Mouse (Mus musculus) kidney, postnatal 36 days (tissue): Measurements from ENCODE around the gene Gsdmc4.
"Not testable (repeated sequence)": the region's sequence is repeated elsewhere in the genome, so short reads cannot be mapped to it uniquely, and the experiment has no call there.

ENCODE experiments used
- DNase-seq, 2 experiments: peaks; one replicate each; pipeline ENCODE4 v3.0.0; 2021 to 2022; ENCODE audit warnings: mixed read lengths in 2 of 2

Gsdmc4 gene

GRCm38 (mm10) chr15:63912197-63912596 is at the start of gene Gsdmc4:
Gene Gsdmc4 (minus strand): TSS chr15:63912297.
- DNase-seq = not testable (repeated sequence)

DNA sequence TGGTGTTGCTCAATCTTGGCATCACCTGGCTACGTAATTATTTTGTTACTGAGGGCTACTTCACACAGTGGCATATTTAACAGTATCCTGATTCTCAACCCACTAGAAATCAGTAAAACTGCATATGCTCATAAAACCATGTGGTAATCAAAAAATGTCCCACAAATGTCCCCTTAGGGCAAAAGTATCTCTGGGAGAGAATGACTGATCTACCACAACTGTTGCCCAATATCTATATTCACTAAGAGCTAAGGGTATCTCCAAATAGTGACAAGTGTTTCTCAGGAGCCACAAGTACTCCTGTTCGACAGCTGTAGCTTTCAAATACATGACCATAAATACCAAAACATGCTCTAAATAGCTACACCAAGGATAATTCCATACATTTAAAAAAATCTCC is 48.4 kb upstream of the Gsdmc4 start:
- DNase-seq = no peak

DNA sequence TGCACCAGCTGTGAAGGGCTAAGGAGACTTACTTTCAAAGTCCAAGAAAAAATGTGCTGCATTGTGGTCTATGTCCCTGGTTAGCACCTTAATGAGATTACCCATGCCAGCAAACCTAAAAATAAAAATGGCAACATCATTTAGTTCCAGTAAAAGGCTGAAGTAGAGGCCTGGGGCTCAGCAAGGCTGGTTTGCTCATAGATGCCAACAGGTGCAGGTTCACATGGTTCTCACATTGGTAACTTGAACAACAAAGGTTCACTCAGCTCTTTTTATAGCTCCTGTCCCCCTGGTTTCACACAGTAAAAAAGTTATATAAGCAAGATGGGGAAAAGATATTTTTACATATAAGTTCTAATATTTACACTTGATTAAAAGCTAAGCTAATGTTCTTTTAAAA is 45.5 kb upstream of the Gsdmc4 start:
- DNase-seq = peak in 1 of 2 experiments; percentile 1

- no peak for DNase-seq
Measured at GRCm38 (mm10) chr15:63953256-63953655, 41.2 kb upstream of the Gsdmc4 start.

GRCm38 (mm10) chr15:63941221-63941620 is 29.1 kb upstream of the Gsdmc4 start:
- DNase-seq = no peak

GRCm38 (mm10) chr15:63932656-63933055 is 20.6 kb upstream of the Gsdmc4 start:
- DNase-seq = no peak

GRCm38 (mm10) chr15:63931404-63931803 is 19.3 kb upstream of the Gsdmc4 start:
- no peak for DNase-seq

GRCm38 (mm10) chr15:63930107-63931041 is 18.3 kb upstream of the Gsdmc4 start:
- no peak for DNase-seq

DNA sequence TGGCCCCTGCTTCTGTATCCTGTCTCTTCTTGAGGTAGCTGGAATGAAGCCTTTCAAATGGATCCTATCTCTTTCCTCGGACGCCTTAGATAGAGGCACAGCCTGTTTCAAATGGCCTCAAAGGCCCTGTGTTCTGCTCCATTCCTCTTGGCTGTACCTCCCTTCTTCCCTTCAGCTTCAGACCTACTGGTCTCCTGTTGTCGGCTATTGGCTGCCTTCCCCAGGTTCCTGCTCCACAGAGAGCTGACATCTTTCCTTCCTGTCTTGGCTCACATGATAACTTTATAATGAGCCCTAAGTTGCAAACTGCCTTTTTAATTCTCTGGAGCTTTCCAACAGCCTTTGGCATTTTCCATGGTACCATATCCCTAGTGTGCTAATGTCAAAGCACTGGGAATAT is 14.1 kb upstream of the Gsdmc4 start:
- no peak for DNase-seq

GRCm38 (mm10) chr15:63924484-63924883 is 12.4 kb upstream of the Gsdmc4 start:
- no peak for DNase-seq

- not testable (repeated sequence) for DNase-seq
Measured at GRCm38 (mm10) chr15:63921618-63922017, 9.5 kb upstream of the Gsdmc4 start.

- not testable (repeated sequence) for DNase-seq
Measured at GRCm38 (mm10) chr15:63919728-63920127, 7.6 kb upstream of the Gsdmc4 start.

DNA sequence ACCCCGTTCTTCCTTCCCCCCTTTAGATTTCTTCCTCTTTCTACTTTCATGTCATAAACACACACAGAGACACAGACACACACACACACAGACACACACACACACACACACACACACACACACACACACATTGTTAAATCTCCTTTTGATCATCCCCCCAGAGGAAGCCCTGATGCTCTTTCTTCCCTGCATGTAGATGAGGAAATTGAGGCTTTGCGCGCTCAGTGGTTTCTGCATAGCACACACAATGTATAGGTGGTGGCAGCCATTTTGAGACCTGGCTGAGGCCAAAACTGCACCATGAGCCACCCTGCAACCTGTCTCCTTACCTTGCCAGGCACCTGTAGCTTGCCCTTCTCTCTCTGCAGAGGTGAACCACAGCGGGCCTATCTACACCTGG is 4.5 kb upstream of the Gsdmc4 start:
- DNase-seq = not testable (repeated sequence)

DNA sequence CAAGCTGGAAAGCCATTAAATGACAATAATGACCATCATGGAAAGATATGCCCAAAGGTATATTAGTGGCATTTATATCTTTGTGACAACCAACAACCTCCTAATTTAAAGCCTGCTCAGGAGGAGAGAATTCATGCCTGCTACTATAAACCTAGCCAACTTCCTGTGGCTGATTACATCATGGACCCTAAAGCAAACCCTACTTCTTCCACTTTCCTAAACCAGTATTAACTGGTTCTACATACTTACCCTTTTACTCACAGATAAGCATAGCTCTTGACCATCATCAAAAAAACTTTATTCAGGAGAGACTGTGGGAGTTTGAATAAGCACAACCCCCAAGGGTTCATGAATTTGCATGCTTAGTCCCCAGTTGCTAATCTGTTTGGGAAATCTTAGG is 2.2 kb downstream of the Gsdmc4 start:
- DNase-seq = not testable (repeated sequence)

GRCm38 (mm10) chr15:63895560-63896353 is 16.3 kb downstream of the Gsdmc4 start:
- DNase-seq = peak; percentile 11 to 62

DNA sequence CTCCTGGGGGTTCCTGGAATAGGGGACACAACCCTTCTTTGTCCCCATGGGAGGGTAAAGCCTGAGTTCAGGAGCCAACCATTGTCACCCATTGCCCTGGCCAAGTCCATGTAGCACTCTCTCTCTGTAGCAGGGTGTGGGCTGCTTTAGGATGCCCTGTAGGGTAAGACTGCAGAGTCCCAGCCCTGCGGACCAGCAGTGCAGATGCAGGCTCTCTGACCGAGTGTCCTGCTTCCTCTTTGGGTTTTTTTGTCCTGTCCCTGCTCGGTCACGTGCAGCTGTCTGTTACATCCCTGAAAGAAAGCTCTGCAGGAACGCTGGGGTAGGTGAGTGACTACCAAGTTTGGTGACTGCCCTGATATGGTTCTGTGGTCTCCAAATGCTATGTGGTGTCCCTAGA is 23.7 kb downstream of the Gsdmc4 start:
- not testable (repeated sequence) for DNase-seq

DNA sequence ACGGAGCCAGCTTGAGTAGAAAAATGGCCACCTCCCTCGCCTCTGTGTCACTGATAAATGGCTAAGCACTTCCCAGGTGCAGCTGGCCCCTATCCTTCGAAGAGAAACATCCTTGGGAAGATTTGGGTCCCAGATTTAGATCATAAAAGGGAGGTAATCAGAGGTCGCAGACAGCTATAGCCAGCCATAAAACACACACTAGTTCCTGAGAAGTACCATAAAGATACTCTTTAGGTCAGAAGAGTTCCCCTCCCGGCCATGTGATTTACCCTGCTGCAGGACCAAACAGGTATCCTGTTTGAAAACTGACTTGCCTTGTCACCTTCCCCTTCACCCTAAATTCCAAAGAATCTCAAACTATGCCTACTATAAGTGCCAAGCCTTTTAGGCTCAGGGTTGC is 24.1 kb downstream of the Gsdmc4 start:
- not testable (repeated sequence) for DNase-seq

DNA sequence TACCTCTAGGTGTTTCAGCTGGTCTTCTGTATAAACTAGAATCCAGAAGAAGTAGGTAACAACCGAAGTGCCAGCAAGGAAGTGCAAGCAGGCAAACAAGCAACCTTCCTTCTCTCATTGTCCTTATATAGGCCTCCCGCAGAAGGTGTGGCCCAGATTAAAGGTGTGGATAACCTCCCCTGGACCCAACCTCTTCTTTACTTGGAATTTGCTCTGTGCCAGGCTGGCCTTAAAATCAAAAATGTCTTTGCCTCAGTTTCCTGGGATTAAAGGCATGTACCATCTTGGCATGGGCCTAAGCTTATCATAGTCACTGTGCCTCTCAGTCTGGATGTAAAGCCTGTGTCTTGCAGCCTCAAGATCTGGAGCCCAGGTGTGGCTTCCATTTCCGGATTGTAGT is 33.6 kb downstream of the Gsdmc4 start, which contains the start of gene Gsdmc3:
Gene Gsdmc3, minus strand, starts transcription at position 101 of the 400 bp plus-strand sequence.
- not testable (repeated sequence) for DNase-seq

- not testable (repeated sequence) for DNase-seq
Measured at GRCm38 (mm10) chr15:63876160-63876559, 35.9 kb downstream of the Gsdmc4 start.

DNA sequence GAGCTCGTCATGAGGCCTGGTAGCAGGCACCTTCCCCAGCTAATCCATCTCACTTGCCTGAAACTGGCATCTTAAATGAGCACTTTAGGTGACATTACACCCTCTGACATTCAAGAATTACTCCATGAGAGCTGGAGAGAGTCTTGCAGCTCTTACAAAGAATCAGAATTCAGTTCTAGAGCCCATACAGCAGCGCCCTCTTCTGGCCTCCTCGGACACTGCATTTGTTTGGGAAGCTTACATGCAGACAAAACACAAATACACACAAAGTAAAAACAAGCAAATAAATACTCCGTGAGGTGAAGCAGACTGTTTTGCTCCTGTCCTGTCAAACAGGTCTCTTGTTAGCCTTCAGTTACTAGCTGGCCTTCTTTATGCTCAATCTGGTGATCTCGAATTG is 50.1 kb downstream of the Gsdmc4 start:
- peak in 1 of 2 experiments; percentile 2 for DNase-seq
